Mouse (Mus musculus): ENCODE data around the gene Cux2.
"Not testable (repeated sequence)": the region's sequence is repeated elsewhere in the genome, so short reads cannot be mapped to it uniquely, and the experiment has no call there.

Gene Cux2

DNA sequence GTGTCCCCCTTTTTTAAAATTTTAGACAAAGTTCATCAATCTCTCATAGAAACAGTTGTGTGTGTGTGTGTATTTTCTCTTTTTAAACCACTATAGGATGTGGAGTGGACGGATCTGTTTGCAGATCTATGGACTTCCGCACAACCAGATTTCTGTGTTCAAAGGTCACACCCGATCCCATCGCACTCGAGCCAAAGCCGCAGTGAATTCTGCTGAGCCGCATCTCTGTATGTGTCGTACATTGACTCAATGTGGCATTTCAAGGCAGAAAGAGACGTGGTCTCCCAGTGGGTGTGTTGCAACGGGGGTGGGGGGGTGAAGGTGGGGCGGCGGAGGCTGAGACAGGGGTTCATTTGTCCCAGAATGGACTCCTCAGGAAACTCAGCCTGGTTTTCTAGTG, 191.5 kb downstream of the Cux2 start:
- no peak for DNase-seq

GRCm38 (mm10) chr5:121856740-121857139, 193.2 kb downstream of the Cux2 start:
- no peak for DNase-seq

- DNase-seq = no peak
These were observed 195.1 kb downstream of the Cux2 start for GRCm38 (mm10) chr5:121854768-121855167.

GRCm38 (mm10) chr5:121853368-121854051, 196.4 kb downstream of the Cux2 start:
- peak; percentile 87 for DNase-seq

- DNase-seq = no peak
These were observed 200.2 kb downstream of the Cux2 start for GRCm38 (mm10) chr5:121849478-121850349.

DNA sequence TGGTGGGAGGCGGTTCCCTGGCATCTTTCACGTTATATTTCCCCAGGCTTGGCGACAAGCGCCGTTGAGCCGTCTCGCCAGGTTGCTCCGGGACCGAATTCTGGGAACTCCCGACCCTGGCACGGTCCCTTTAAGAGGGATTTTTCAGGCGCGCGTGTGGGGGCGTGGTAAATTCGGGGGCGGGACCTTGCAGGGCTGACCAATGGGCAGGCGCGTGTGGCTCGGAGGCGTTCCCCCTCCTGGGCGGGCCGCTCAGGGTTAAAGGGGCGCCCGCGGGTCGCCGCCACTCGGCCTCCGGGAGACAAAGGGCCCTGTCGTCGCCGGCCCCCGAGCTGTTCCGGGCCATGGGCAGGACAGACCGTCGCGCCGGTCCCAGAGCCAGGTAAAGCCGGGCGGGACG, 201.2 kb downstream of the Cux2 start, which contains the start of gene Pheta1:
Pheta1 (plus strand) TSS at position 242 of the 400 bp plus-strand sequence.
- peak; percentile 96 for DNase-seq

- DNase-seq = peak; percentile 77
These were observed 201.8 kb downstream of the Cux2 start for GRCm38 (mm10) chr5:121848035-121848519.

- not testable (repeated sequence) for DNase-seq
These were observed 202.6 kb downstream of the Cux2 start for GRCm38 (mm10) chr5:121847269-121847668.

- no peak for DNase-seq
These were observed 203.6 kb downstream of the Cux2 start for GRCm38 (mm10) chr5:121846322-121846721.

GRCm38 (mm10) chr5:121845361-121845760, 204.5 kb downstream of the Cux2 start:
- DNase-seq = no peak

DNA sequence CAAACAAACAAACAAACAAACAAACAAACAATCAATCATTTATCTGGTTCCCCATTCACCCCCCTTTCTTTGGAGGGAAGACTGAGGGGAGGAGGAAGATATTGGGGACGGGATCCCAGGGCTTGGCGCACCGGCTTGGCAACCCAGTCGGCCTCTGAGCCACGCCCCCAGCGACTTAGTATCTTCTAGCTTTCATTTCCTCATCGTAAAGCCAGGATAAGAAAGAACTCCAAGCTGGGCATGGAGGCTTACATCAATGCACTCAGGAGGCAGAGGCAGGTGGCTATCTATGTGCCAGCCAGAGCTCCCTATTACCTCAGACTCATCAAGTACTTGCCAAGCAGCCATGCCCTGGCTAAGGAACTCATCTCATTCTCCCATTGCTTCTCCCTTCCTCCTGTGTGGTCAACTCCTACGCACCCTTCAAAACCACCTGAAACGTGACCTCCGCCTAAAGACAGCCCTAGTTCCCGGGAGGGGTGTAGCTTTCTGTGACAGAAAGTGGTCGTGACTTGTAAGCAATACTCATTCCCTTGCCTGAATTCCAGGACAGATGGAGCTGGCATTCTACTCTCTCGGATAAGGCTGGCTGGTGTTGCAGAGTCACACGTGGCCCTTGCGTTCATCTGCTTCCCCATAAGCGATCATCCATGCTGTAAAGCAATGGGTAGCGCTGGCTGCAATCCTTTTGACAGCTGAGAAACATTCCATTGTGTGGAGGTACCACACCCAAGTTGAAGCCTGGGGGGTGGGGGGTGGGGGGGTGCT, 206.6 kb downstream of the Cux2 start:
- peak; percentile 51 for DNase-seq

DNA sequence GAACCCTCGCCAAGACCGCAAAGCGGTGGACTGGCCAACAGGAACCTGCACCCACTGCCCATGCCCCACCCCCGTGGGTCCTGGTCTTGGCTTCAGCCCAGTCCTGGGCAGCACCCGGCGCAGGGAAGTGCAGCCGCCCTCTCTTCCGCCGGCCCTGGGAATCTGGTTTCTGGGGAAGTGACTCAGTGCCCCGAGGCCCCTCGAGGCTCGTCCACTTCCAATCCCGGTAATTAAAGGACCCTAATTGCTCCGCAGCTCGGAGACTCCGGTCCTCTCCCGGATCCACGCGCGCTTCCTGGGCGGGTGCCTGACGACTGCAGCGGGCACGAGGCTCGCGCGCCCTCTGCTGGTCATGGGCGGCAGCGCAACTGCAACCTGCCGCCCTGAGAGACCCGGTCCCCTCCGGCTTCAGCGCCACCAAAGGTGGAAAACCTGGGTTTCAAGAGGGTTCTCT, 207.2 kb downstream of the Cux2 start:
- DNase-seq = peak; percentile 89

DNA sequence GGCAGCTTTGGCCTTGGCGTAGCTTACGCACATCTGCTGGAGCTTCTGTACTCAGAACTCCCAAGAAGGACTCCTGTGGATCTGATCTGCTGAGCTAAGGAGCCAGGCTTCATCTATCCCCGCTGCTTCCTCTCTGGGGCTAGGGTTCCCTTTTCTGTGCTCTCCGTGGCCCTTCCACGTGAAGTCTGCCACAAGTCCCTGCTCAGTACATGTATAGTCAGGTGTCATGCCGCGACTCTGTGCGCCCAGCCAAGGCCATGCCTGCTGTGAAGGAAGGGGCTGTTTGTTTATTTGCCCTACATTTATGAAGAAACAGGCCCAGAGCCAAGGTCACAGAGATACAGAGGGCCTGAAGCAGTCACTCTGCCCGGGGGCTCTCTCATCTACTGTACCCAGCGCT, 207.9 kb downstream of the Cux2 start:
- no peak for DNase-seq

- DNase-seq = no peak
These were observed 208.4 kb downstream of the Cux2 start for GRCm38 (mm10) chr5:121841516-121841915.

GRCm38 (mm10) chr5:121839128-121839473, 210.8 kb downstream of the Cux2 start:
- DNase-seq = no peak

GRCm38 (mm10) chr5:121838341-121839127, 211.4 kb downstream of the Cux2 start:
- peak; percentile 84 for DNase-seq

- DNase-seq = peak; percentile 79
These were observed 212.2 kb downstream of the Cux2 start, which contains the start of gene Sh2b3 for GRCm38 (mm10) chr5:121837441-121838340. Gene Sh2b3 (minus strand): TSS chr5:121837646.

- DNase-seq = peak; percentile 96
These were observed 213.0 kb downstream of the Cux2 start for GRCm38 (mm10) chr5:121836692-121837415.

DNA sequence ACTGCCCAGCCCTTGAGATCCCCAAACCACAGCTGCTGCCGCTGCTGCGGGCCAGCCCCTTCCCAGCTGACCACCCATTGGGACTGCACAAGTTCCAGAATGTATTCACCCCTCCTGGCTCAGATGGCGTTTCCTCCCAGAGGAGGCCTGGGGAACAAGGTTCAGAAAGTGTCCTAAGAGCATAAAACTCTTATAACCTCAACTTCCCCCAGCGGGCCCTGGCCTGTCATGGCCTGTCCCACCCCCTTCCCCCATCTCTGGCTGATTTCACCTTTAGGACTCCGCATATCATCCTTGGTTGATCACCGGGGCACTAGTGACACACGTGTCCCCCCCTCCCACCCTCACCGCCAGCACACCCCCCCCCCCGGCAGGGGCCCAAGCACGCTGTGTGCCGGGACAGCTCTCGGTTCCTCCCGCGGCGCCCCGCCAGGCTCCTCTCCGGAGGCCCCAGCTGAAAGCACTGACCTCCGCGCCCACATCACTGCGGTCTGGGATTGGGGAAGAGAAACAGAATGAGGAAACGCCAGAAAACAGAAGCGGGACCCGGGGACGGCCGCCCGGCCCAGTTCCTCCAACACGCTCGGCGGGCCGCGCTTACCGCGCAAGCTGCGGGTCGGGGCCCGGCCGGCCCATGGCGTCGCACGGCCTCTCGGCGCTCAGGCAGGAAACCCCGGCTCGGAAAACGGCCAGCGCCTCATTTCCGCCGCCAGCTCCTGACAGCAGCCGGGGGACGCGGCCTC, 213.8 kb downstream of the Cux2 start:
- peak; percentile 48 for DNase-seq
